Mouse (Mus musculus): ENCODE data around the gene Tor2a.

DNA sequence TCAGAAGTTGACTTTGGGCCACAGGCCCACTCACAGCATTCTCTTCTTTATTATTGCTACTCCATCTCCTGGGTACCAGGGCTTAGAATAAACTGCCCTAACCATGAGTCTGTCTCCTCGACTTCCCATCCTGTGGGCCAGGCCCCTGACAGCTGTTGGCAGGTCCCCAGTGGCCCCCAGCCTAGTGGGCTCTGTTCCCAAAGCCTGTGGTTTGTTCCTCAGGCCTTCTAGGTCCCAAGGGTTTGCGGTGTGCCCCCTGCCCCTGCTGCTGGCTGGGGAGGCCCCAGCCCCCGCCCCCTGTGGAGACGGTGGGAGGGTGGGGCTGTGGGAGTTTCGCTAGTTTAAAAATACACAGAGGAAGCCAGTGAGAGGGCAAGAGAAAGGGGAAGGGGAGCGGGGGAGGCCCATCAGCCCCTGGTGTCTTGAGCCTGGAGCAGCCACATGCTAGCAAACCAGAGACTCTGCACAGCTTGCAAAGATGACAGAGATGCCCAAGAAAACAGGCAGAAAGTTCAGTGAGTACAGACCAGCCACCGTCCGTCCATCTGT, 36.3 kb upstream of the Tor2a start, which contains the start of gene Sh2d3c:
- no peak for TF ChIP-seq TBP (IDR thresholded peaks at IDR 0.05; ENCODE audit: low read depth, low read length)
- no peak for TF ChIP-seq CTCF (IDR thresholded peaks at IDR 0.05 in 2 of 3, conservative IDR thresholded peaks at IDR 0.05 in 1 of 3; ENCODE audit: control insufficient read depth in 1 of 3, insufficient read depth in 1 of 3, low read depth in 2 of 3, low read length in 3 of 3, poor library complexity in 1 of 3, severe bottlenecking in 1 of 3)
- no peak for TF ChIP-seq E2F4 (IDR thresholded peaks at IDR 0.05; ENCODE audit: borderline replicate concordance, low read depth, low read length)
- TF ChIP-seq ETS1 (IDR thresholded peaks at IDR 0.05; ENCODE audit: low read depth, low read length), result no peak
- TF ChIP-seq JUND (IDR thresholded peaks at IDR 0.05; ENCODE audit: low read depth, low read length), result no peak
- TF ChIP-seq ZC3H11A (IDR thresholded peaks at IDR 0.05; ENCODE audit: low read depth, low read length), result no peak
- TF ChIP-seq POLR2A (IDR thresholded peaks at IDR 0.05; ENCODE audit: control insufficient read depth in 1 of 2, insufficient read depth in 1 of 2, low read depth in 1 of 2, low read length in 2 of 2, poor library complexity in 1 of 2), result no peak
- TF ChIP-seq TAL1 (IDR thresholded peaks at IDR 0.05; ENCODE audit: low read length), result no peak
- TF ChIP-seq EP300 (IDR thresholded peaks at IDR 0.05; ENCODE audit: low read depth in 1 of 2, low read length in 2 of 2), result no peak
- TF ChIP-seq GATA1 (IDR thresholded peaks at IDR 0.05; ENCODE audit: low read depth, low read length), result no peak
- no peak for TF ChIP-seq HCFC1 (IDR thresholded peaks at IDR 0.05; ENCODE audit: low read depth, low read length)
